Mouse (Mus musculus): ENCODE results near the gene Apol11b. TPM values are rescaled to one million over a fixed set of nuclear protein-coding genes. Genes with fewer than 3 reads are reported as not detected.

Apol11b gene
- polyA plus RNA-seq (2012; fragmentation: generic; extraction: Trizol) = not detected

GRCm38 (mm10) chr15:77643176-77643575, at the start of gene Apol11b:
TSS of gene Apol11b (minus strand) at chr15:77643286.

GRCm38 (mm10) chr15:77598958-77599357, 44.1 kb downstream of the Apol11b start, which contains the start of gene Gm36245:
TSS of gene Gm36245 (plus strand) at chr15:77599258.

GRCm38 (mm10) chr15:77595961-77596360, 47.1 kb downstream of the Apol11b start, which contains the start of gene Apol10b:
TSS of gene Apol10b (minus strand) at chr15:77596125.

Other genes with a start within 250 kb of the Apol11b start
- 1 to 10 TPM in 1 of 2 experiments, under 1 TPM in 1; 0.19 to 1.6 TPM for gene Apol7a, start 244.2 kb downstream of the Apol11b start, polyA plus RNA-seq (2012; fragmentation: generic; extraction: Trizol)
- 10 to 100 TPM; 13.5 to 90.2 TPM for gene Apol9a, start 232.2 kb downstream of the Apol11b start, polyA plus RNA-seq (2012; fragmentation: generic; extraction: Trizol)
- gene Apol7b, start 195.8 kb downstream of the Apol11b start, polyA plus RNA-seq (2012; fragmentation: generic; extraction: Trizol) = not detected
- gene Apol10a, start 166.2 kb downstream of the Apol11b start, polyA plus RNA-seq (2012; fragmentation: generic; extraction: Trizol) = not detected
- under 1 TPM; 0.04 to 0.12 TPM for gene Apol11a, start 135.0 kb downstream of the Apol11b start, polyA plus RNA-seq (2012; fragmentation: generic; extraction: Trizol)
- gene Apol7c, start 110.0 kb downstream of the Apol11b start, polyA plus RNA-seq (2012; fragmentation: generic; extraction: Trizol) = not detected
- not detected for gene 1700025B11Rik, start 81.4 kb downstream of the Apol11b start, polyA plus RNA-seq (2012; fragmentation: generic; extraction: Trizol)
- 1 to 10 TPM in 1 of 2 experiments, under 1 TPM in 1; 0.25 to 3.8 TPM for gene Apol10b, start 47.2 kb downstream of the Apol11b start, polyA plus RNA-seq (2012; fragmentation: generic; extraction: Trizol)
- gene Gm36245, start 44.0 kb downstream of the Apol11b start, polyA plus RNA-seq (2012; fragmentation: generic; extraction: Trizol) = not detected
- not detected for gene Apol7e, start 55.6 kb upstream of the Apol11b start, polyA plus RNA-seq (2012; fragmentation: generic; extraction: Trizol)
- 10 to 100 TPM in 1 of 2 experiments, 1 to 10 TPM in 1; 5.1 to 43.6 TPM for gene Apol9b, start 85.8 kb upstream of the Apol11b start, polyA plus RNA-seq (2012; fragmentation: generic; extraction: Trizol)
- under 1 TPM; 0.06 to 0.59 TPM for gene Apol8, start 113.7 kb upstream of the Apol11b start, polyA plus RNA-seq (2012; fragmentation: generic; extraction: Trizol)
- gene Myh9, start 198.9 kb upstream of the Apol11b start, polyA plus RNA-seq (2012; fragmentation: generic; extraction: Trizol) = 100 to 1,000 TPM; 107 to 385 TPM

Data from C3H10T1/2 (cell line).